Mouse (Mus musculus): ENCODE data around the gene Wnk2.
"Not testable (repeated sequence)": the region's sequence is repeated elsewhere in the genome, so short reads cannot be mapped to it uniquely, and the experiment has no call there.

Gene Wnk2

DNA sequence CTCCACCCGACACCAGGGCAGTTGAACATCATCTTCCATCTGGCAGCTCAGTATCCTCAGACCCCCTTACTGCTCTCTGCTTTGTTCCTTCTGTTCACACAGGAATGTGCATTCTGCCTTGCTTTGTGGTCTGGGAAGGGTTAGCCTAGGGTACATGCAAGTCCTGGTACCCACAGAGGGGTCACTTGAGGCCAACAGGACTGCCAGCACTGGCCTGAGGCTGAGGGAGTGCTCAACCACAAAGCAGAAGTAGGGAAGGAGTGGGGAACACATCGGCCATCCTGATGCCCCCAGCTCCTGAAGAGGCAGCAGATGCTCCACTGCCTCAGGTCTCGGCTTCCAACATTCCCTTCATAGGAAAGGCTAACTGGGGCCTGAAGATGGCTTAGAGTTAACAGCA is 72.4 kb downstream of the Wnk2 start:
- in situ Hi-C loops (cut with MboI; ENCODE audit: low pct_unique_long_range_greater_than_20kb in 1 of 2, low sequenced_read_pairs in 2 of 2, unreplicated experiment in 1 of 2): no loop called here

GRCm38 (mm10) chr13:49073295-49073694 is 74.5 kb downstream of the Wnk2 start:
- in situ Hi-C loops (cut with MboI; ENCODE audit: low pct_unique_long_range_greater_than_20kb in 1 of 2, low sequenced_read_pairs in 2 of 2, unreplicated experiment in 1 of 2): no loop called here

- in situ Hi-C loops (cut with MboI; ENCODE audit: low pct_unique_long_range_greater_than_20kb in 1 of 2, low sequenced_read_pairs in 2 of 2, unreplicated experiment in 1 of 2): no loop called here
Observed at GRCm38 (mm10) chr13:49071861-49072260, 76.0 kb downstream of the Wnk2 start.

DNA sequence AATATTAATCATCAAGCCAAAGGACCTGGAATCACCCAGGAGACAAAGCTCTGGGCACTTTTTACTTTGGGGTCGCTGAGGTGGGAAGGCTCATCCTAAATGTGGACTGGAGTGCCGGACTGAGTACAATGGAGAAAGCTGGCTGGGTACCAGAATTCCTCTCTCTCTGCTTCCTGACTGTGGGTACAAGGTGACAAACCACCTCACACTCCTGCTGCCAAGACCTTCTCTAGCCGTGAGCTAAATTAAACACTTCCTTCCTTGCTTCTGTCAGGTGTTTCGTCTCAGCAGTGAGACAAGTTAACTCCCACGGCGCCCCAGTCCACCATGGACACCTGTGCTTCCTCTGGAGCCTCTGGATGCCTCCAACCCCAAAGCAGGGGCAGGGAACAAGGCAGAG is 77.8 kb downstream of the Wnk2 start:
- in situ Hi-C loops (cut with MboI; ENCODE audit: low pct_unique_long_range_greater_than_20kb in 1 of 2, low sequenced_read_pairs in 2 of 2, unreplicated experiment in 1 of 2): no loop called here

DNA sequence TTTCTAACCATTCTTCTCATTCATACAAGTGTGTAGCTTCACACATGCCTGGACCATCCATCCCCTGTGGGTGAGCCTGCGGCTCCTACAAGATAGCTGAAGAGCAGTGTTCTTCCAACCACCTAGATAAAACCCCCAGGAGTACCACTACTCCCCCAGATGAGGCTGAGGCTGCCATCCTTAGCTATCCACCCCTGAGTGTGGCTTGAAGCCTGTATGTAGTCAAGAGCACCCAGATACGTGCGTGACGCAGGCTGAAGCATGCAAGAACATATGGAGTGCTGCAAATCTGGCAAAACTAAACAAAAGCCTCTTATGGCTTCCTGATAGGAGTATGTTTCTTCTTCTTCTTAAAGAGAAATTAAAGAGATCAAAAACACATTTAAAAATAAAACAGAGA is 78.4 kb downstream of the Wnk2 start:
- in situ Hi-C loops (cut with MboI; ENCODE audit: low pct_unique_long_range_greater_than_20kb in 1 of 2, low sequenced_read_pairs in 2 of 2, unreplicated experiment in 1 of 2): no loop called here

GRCm38 (mm10) chr13:49064257-49064656 is 83.6 kb downstream of the Wnk2 start:
- in situ Hi-C loops (cut with MboI; ENCODE audit: low pct_unique_long_range_greater_than_20kb in 1 of 2, low sequenced_read_pairs in 2 of 2, unreplicated experiment in 1 of 2): no loop called here

GRCm38 (mm10) chr13:49060456-49060855 is 87.4 kb downstream of the Wnk2 start:
- in situ Hi-C loops (cut with MboI; ENCODE audit: low pct_unique_long_range_greater_than_20kb in 1 of 2, low sequenced_read_pairs in 2 of 2, unreplicated experiment in 1 of 2): no loop called here

DNA sequence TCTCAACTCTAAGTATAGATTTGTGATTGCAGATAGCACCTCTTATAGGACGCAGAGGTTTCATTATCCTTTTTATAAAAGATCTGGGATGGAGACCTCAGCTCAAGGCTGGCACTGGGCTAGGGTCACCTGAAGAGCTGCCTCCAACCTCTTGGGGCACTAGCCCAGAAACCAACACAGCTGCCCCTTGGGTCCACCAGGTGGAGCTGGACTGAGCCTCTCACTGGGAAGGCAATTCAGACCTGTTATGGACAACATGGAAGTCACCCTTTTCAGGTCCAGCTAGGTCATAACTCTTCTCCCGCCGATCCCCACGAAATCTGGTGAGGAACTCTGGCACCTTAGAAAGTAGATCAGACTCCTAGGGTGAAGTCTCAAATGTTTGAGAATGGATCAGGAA is 89.3 kb downstream of the Wnk2 start:
- in situ Hi-C loops (cut with MboI; ENCODE audit: low pct_unique_long_range_greater_than_20kb in 1 of 2, low sequenced_read_pairs in 2 of 2, unreplicated experiment in 1 of 2): no loop called here

GRCm38 (mm10) chr13:49056304-49056703 is 91.5 kb downstream of the Wnk2 start:
- in situ Hi-C loops (cut with MboI; ENCODE audit: low pct_unique_long_range_greater_than_20kb in 1 of 2, low sequenced_read_pairs in 2 of 2, unreplicated experiment in 1 of 2): no loop called here

GRCm38 (mm10) chr13:49054753-49055152 is 93.1 kb downstream of the Wnk2 start:
- in situ Hi-C loops (cut with MboI; ENCODE audit: low pct_unique_long_range_greater_than_20kb in 1 of 2, low sequenced_read_pairs in 2 of 2, unreplicated experiment in 1 of 2): not testable (repeated sequence)

GRCm38 (mm10) chr13:49053333-49053732 is 94.5 kb downstream of the Wnk2 start:
- in situ Hi-C loops (cut with MboI; ENCODE audit: low pct_unique_long_range_greater_than_20kb in 1 of 2, low sequenced_read_pairs in 2 of 2, unreplicated experiment in 1 of 2): no loop called here

DNA sequence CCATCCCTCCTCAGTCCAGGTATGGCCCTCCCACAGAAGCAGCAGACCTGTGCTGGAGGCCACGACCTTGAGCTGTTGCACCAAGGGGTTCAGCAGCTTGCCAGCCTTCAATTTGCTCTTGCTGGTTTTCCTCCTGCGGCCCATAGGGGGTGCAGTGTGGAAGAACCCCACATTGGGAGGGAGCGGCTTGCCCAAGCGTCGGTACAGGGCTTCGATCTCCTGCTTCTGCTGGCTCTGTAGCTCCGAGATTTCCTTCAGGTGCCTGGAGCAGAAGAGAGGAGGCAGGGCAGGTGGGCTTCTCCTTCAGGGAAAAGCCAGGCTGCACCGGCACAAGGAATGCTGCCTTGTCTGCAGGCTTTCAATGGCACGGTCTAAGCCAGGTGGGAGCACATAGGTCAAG is 95.3 kb downstream of the Wnk2 start:
- in situ Hi-C loops (cut with MboI; ENCODE audit: low pct_unique_long_range_greater_than_20kb in 1 of 2, low sequenced_read_pairs in 2 of 2, unreplicated experiment in 1 of 2): no loop called here

GRCm38 (mm10) chr13:49047393-49047792 is 100.4 kb downstream of the Wnk2 start:
- in situ Hi-C loops (cut with MboI; ENCODE audit: low pct_unique_long_range_greater_than_20kb in 1 of 2, low sequenced_read_pairs in 2 of 2, unreplicated experiment in 1 of 2): no loop called here

DNA sequence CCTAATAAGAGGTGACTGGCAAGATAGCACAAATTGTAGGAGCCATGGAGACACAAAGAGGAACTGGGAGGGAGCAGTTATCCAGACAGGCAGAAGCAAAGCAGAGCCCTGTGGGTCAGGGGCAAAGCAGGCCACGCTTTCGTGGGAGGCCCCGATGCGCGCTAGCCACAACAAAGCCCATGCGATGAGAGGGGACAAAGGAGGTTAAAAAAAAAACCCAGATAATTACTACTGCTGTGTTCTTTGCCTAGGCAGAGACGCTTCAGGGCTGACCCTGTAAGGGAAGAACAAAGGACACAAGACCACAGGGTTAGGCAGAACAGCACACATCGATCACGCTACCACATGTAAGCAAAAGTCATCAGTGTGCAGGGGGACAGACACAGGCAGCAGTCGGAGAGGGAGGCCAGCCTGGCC is 103.7 kb downstream of the Wnk2 start:
- in situ Hi-C loops (cut with MboI; ENCODE audit: low pct_unique_long_range_greater_than_20kb in 1 of 2, low sequenced_read_pairs in 2 of 2, unreplicated experiment in 1 of 2): no loop called here

- in situ Hi-C loops (cut with MboI; ENCODE audit: low pct_unique_long_range_greater_than_20kb in 1 of 2, low sequenced_read_pairs in 2 of 2, unreplicated experiment in 1 of 2): no loop called here
Observed at GRCm38 (mm10) chr13:49042371-49042770, 105.4 kb downstream of the Wnk2 start.

- in situ Hi-C loops (cut with MboI; ENCODE audit: low pct_unique_long_range_greater_than_20kb in 1 of 2, low sequenced_read_pairs in 2 of 2, unreplicated experiment in 1 of 2): no loop called here
Observed at GRCm38 (mm10) chr13:49036928-49037574, 110.8 kb downstream of the Wnk2 start.

GRCm38 (mm10) chr13:49036436-49036835 is 111.4 kb downstream of the Wnk2 start:
- in situ Hi-C loops (cut with MboI; ENCODE audit: low pct_unique_long_range_greater_than_20kb in 1 of 2, low sequenced_read_pairs in 2 of 2, unreplicated experiment in 1 of 2): no loop called here

DNA sequence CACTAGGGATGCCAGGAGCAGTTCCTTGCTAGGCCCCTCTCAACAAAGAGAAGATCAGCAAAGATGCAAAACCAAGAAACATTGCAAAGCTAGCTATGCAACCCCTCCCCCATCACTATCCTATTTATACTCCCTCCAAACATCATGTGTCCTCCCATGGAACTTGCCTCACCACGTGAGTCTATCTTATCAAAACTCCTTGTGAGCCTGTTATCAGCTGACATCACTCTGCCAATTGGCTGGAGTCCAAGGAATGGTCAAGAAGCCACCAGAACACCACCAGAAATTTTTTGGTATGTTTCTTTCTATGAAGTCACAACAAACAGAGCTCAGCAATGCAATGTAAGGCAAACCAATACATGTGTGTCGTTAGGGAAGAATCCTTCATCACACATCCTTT is 116.8 kb downstream of the Wnk2 start:
- in situ Hi-C loops (cut with MboI; ENCODE audit: low pct_unique_long_range_greater_than_20kb in 1 of 2, low sequenced_read_pairs in 2 of 2, unreplicated experiment in 1 of 2): no loop called here

DNA sequence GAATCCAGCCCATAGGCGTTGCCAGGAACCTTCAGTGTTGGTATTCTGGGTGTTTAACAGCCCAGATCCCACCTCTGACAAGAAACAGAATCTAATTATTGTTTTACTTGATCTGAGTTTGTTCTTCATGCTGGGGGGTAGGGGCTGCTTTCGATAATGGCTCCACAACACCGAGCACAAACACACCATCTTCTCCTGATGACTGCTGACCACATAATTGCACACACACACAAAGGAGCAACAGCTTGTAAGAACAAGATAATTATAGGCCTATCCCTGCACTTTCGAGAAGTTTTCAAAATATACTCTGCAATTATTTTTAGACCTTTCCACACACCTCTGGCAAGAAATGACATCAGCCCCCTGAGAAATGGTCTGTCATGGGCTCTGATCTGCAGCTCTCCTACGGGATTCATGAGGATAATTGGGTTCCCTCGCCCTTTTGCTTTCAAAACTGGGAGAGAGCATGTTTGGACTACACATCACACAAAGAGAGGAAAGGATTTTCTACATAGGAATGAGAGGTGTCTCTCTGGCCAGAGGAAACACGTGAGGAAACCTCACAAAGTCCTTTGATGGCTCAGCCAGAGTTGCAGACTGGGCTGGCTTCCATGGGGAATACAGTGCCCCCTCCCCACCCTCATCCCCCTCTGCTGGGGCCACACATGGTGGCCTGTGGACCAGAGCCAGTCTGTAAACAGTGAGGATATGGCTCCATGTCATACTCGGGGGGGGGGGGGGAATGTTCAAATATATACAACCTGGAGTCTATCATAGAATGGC is 118.9 kb downstream of the Wnk2 start:
- in situ Hi-C loops (cut with MboI; ENCODE audit: low pct_unique_long_range_greater_than_20kb in 1 of 2, low sequenced_read_pairs in 2 of 2, unreplicated experiment in 1 of 2): no loop called here

DNA sequence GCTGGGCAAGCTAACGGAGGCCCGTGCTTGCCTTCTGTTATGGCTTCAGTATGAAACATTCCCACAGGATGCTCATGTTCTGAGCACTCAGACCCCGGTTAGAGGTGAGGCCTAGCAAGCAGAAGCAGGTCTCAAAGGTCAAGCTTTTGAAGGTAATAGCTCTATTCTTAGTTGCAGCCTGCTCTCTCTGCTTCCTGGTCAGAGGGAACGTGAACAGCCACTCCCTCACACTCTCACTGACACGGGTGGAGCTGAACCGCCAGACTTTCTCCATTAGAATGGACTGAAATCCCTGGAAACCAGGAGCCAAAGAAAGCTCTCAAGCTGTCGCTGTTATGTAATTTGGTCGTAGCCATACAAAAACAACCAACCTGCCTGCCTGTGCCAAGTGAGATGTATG is 120.8 kb downstream of the Wnk2 start:
- in situ Hi-C loops (cut with MboI; ENCODE audit: low pct_unique_long_range_greater_than_20kb in 1 of 2, low sequenced_read_pairs in 2 of 2, unreplicated experiment in 1 of 2): no loop called here

Measured in mouse embryonic stem cell (cell line).